Mouse (Mus musculus) layer of hippocampus, postnatal 25 days (tissue): Measurements from ENCODE around the gene Ccdc162. TPM values are rescaled to one million over a fixed set of nuclear protein-coding genes. Genes with fewer than 3 reads are reported as not detected.

Source experiments
- DNase-seq, 2 experiments: peaks; one replicate each; pipeline ENCODE4 v3.0.0; 2022; ENCODE audit warnings: mixed read lengths in 2 of 2, low spot score in 1 of 2; ENCODE audit errors: extremely low spot score in 1 of 2
- total RNA-seq, 2 experiments: library from RNA; stranded (reverse); gene quantifications; 2 replicates each; pipeline ENCODE4 v1.2.3; 2021

Gene Ccdc162
- total RNA-seq: 1 to 10 TPM; 1.1 to 1.2 TPM

GRCm38 (mm10) chr10:41716029-41716897 is at the start of gene Ccdc162:
Gene Ccdc162 (minus strand): TSS chr10:41716634.
- no peak for DNase-seq

- DNase-seq: no peak
These were observed 49.2 kb upstream of the Ccdc162 start for GRCm38 (mm10) chr10:41765586-41765985.

GRCm38 (mm10) chr10:41763741-41764385 is 47.4 kb upstream of the Ccdc162 start:
- DNase-seq: no peak

GRCm38 (mm10) chr10:41760866-41761265 is 44.4 kb upstream of the Ccdc162 start:
- no peak for DNase-seq

- DNase-seq: no peak
These were observed 41.6 kb upstream of the Ccdc162 start for GRCm38 (mm10) chr10:41758041-41758440.

- DNase-seq: no peak
These were observed 40.8 kb upstream of the Ccdc162 start for GRCm38 (mm10) chr10:41757226-41757625.

- DNase-seq: no peak
These were observed 35.5 kb upstream of the Ccdc162 start for GRCm38 (mm10) chr10:41751867-41752480.

GRCm38 (mm10) chr10:41749306-41749705 is 32.9 kb upstream of the Ccdc162 start:
- no peak for DNase-seq

GRCm38 (mm10) chr10:41746554-41746953 is 30.1 kb upstream of the Ccdc162 start:
- peak in 1 of 2 experiments; percentile 31 for DNase-seq

- DNase-seq: no peak
These were observed 27.6 kb upstream of the Ccdc162 start for GRCm38 (mm10) chr10:41744006-41744405.

GRCm38 (mm10) chr10:41740221-41740620 is 23.8 kb upstream of the Ccdc162 start:
- DNase-seq: no peak

GRCm38 (mm10) chr10:41737245-41737644 is 20.8 kb upstream of the Ccdc162 start:
- DNase-seq: no peak

GRCm38 (mm10) chr10:41735398-41735797 is 19.0 kb upstream of the Ccdc162 start:
- no peak for DNase-seq

- no peak for DNase-seq
These were observed 16.8 kb upstream of the Ccdc162 start for GRCm38 (mm10) chr10:41733214-41733613.

GRCm38 (mm10) chr10:41731932-41732331 is 15.5 kb upstream of the Ccdc162 start:
- no peak for DNase-seq

GRCm38 (mm10) chr10:41730746-41731145 is 14.3 kb upstream of the Ccdc162 start:
- no peak for DNase-seq

GRCm38 (mm10) chr10:41726215-41726614 is 9.8 kb upstream of the Ccdc162 start:
- no peak for DNase-seq

GRCm38 (mm10) chr10:41719587-41719986 is 3.2 kb upstream of the Ccdc162 start:
- no peak for DNase-seq

- DNase-seq: no peak
These were observed 877 bp downstream of the Ccdc162 start for GRCm38 (mm10) chr10:41715557-41715956.

- DNase-seq: no peak
These were observed 5.0 kb downstream of the Ccdc162 start for GRCm38 (mm10) chr10:41711467-41711866.

GRCm38 (mm10) chr10:41710773-41711172 is 5.7 kb downstream of the Ccdc162 start:
- no peak for DNase-seq
